Mouse (Mus musculus) cortical plate, adult 2 months (tissue): Measurements from ENCODE around the gene Cdh26.

ENCODE experiments used
- CTCF ChIP-seq: fragments of 200-500 bp; IDR thresholded peaks from 2 replicates; pipeline ENCODE4 v1.5.1; 2011; ENCODE audit warnings: mild to moderate bottlenecking, control low read depth, low read length; ENCODE audit not compliant: insufficient read depth; ENCODE audit errors: extremely low read depth
- POLR2A ChIP-seq: fragments of 200-500 bp; IDR thresholded peaks from 2 replicates; pipeline ENCODE4 v1.6.1; 2011; ENCODE audit warnings: mild to moderate bottlenecking, low read length, control low read depth; ENCODE audit not compliant: insufficient read depth; ENCODE audit errors: extremely low read depth

- TF ChIP-seq POLR2A (no peak), CTCF (0 out of 2 replicates have a peak, but pooled peaks have one; percentile 1)
These were observed 23.1 kb upstream of the Cdh26 start, which contains the start of gene Sycp2 for GRCm38 (mm10) chr2:178407053-178407815.
